Mouse (Mus musculus) E14TG2a.4 (cell line): Measurements from ENCODE around the gene Rap1b.
A peak's percentile ranks its signal among the peaks of the same experiment; 100 is the strongest.

ENCODE experiments used
- H3K27me3 ChIP-seq: 2 replicates; pipeline ENCODE4 v1.6.1; 2014; ENCODE audit warnings: low read length, control low read depth; ENCODE audit not compliant: insufficient read depth
- H3K36me3 ChIP-seq: 2 replicates; pipeline ENCODE4 v1.6.1; 2014; ENCODE audit warnings: low read length, control low read depth; ENCODE audit not compliant: insufficient read depth
- H3K4me1 ChIP-seq: replicated peaks from 2 replicates; pipeline ENCODE4 v1.6.1; 2014; ENCODE audit warnings: low read depth, low read length, control low read depth
- H3K4me3 ChIP-seq: replicated peaks from 2 replicates; pipeline ENCODE4 v1.5.1; 2014; ENCODE audit warnings: mild to moderate bottlenecking, low read length
- H3K9me3 ChIP-seq: 2 replicates; pipeline ENCODE4 v1.6.1; 2014; ENCODE audit warnings: low read length, control low read depth
- CTCF ChIP-seq: conservative IDR thresholded peaks from 2 replicates; pipeline ENCODE4 v1.5.1; 2014; ENCODE audit warnings: low read length
- NANOG ChIP-seq: IDR thresholded peaks from 2 replicates; pipeline ENCODE4 v1.6.1; 2014; ENCODE audit warnings: borderline replicate concordance, low read length, mixed read lengths
- POU5F1 ChIP-seq: IDR thresholded peaks from 2 replicates; pipeline ENCODE4 v1.6.1; 2014; ENCODE audit warnings: low read length, borderline replicate concordance

Gene Rap1b

DNA sequence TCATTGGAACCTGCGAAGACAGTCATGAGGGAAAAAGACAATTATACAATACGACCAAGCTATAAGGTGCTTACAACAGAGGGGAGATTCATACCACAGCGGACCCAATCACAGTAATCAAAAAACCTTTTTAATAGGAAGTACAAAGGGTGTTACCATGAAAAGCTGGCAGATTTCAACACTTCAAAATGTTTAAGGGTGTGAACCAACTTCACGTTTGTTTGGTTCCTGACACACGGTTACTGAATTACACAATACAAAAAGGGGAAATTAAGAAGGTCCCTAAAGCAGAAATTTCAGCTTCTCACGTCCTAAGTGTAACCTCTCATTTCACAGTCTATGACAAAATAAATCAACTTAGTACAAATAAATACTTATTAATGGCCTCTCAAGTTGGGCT is 27.2 kb downstream of the Rap1b start:
- Histone ChIP-seq H3K4me1 (peaks cover 15% of the 10 kb centered on the region), H3K27me3 (no peaks in the 10 kb centered on the region), H3K4me3 (no peak overlapping the region), H3K9me3 (no peaks in the 10 kb centered on the region), H3K36me3 (peaks cover 97% of the 10 kb centered on the region)
- TF ChIP-seq CTCF = no peak
- no peak for TF ChIP-seq POU5F1
- no peak for TF ChIP-seq NANOG

- Histone ChIP-seq H3K4me3 (no peak overlapping the region), H3K9me3 (no peaks in the 10 kb centered on the region), H3K4me1 (peaks cover 22% of the 10 kb centered on the region), H3K36me3 (peaks cover 92% of the 10 kb centered on the region), H3K27me3 (no peaks in the 10 kb centered on the region)
- TF ChIP-seq POU5F1 = no peak
- no peak for TF ChIP-seq CTCF
- TF ChIP-seq NANOG = no peak
Measured at GRCm38 (mm10) chr10:117816721-117817120, 29.1 kb downstream of the Rap1b start.

GRCm38 (mm10) chr10:117812501-117812900 is 33.3 kb downstream of the Rap1b start:
- peaks cover 63% of the 10 kb centered on the region for H3K4me1 ChIP-seq
- no peaks in the 10 kb centered on the region for H3K27me3 ChIP-seq
- H3K4me3 ChIP-seq = no peak overlapping the region
- TF ChIP-seq CTCF = no peak
- no peak for TF ChIP-seq POU5F1
- TF ChIP-seq NANOG = no peak
- peaks cover 53% of the 10 kb centered on the region for H3K36me3 ChIP-seq
- no peaks in the 10 kb centered on the region for H3K9me3 ChIP-seq

DNA sequence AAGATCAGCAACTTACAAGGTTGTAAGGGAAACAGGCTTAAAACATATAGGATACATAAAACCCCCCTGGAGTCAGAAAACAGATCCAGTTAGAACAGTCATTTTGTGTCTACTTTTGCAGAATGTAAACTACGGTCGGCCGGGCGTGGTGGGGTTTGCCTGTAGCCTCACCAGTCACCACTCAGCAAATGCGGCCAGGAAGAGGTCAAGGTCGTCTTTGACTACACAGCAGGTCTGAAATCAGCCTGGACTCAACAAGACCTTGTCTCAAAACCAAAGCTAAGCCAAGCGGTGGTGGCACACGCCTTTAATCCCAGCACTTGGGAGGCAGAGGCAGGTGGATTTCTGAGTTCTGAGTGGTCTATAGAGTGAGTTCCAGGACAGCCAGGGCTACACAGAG is 34.3 kb downstream of the Rap1b start:
- H3K4me3 ChIP-seq = no peak overlapping the region
- peaks cover 72% of the 10 kb centered on the region for H3K4me1 ChIP-seq
- H3K27me3 ChIP-seq = no peaks in the 10 kb centered on the region
- peaks cover 44% of the 10 kb centered on the region for H3K36me3 ChIP-seq
- H3K9me3 ChIP-seq = no peaks in the 10 kb centered on the region
- peak; percentile 28; the same call in 1 of the 2 replicates for TF ChIP-seq NANOG
- TF ChIP-seq POU5F1 = no peak

DNA sequence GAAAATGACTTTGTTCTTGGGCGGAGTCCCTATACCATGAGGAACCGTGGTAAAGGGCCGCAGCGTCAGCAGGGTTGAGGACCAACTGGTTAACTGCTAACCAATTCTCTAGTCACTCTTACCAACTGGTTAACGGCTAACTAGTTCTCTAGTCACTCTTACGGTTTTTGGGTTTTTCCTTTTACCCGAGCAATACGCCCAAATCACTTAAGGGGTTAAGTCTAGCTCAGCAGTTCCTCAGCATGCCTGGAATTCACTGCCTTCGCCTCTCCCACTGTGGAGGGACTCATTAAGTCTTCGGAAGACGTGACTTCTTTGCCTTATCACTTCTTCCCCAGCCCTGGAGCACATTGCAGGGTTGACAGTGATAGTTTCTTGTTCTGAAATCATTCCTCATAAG is 35.3 kb downstream of the Rap1b start:
- Histone ChIP-seq H3K9me3 (no peaks in the 10 kb centered on the region), H3K27me3 (no peaks in the 10 kb centered on the region), H3K4me3 (0 out of 2 replicates have a peak overlapping the region, but pooled peaks have one; percentile 4), H3K36me3 (peaks cover 33% of the 10 kb centered on the region), H3K4me1 (peaks cover 83% of the 10 kb centered on the region)
- TF ChIP-seq POU5F1 (no peak), NANOG (no peak), CTCF (no peak)

DNA sequence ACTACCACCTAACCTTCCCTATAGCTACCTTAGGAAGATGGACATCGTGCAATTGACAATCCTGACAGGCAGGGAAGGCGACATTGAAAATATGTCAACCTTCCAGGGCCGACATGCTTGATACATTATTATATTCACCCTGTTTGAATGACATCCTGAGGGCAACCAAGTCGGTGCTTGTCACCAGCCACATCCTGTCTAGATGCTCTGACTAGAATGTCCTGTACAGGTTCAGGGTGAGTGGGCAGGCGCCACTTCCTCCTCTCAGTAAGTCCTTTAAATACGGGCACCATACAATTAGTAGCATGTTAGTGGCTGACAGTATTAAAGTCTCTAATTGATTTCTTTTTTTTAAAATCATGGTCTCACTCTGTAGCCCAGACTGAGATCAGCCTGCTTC is 37.8 kb downstream of the Rap1b start:
- Histone ChIP-seq H3K27me3 (no peaks in the 10 kb centered on the region), H3K4me1 (peaks cover 100% of the 10 kb centered on the region), H3K36me3 (peaks cover 11% of the 10 kb centered on the region), H3K9me3 (no peaks in the 10 kb centered on the region), H3K4me3 (no peak overlapping the region)
- TF ChIP-seq NANOG = no peak
- TF ChIP-seq POU5F1 = no peak
- no peak for TF ChIP-seq CTCF

- Histone ChIP-seq H3K9me3 (no peaks in the 10 kb centered on the region), H3K36me3 (0 out of 2 replicates have a peak, but pooled peaks cover under 1% of the 10 kb centered on the region), H3K4me3 (peak overlapping the region; percentile 27), H3K4me1 (peaks cover 79% of the 10 kb centered on the region), H3K27me3 (no peaks in the 10 kb centered on the region)
- TF ChIP-seq CTCF = no peak
- peak; percentile 78; the same call in 1 of the 2 replicates for TF ChIP-seq NANOG
- no peak for TF ChIP-seq POU5F1
Measured at GRCm38 (mm10) chr10:117805919-117806318, 39.9 kb downstream of the Rap1b start.

DNA sequence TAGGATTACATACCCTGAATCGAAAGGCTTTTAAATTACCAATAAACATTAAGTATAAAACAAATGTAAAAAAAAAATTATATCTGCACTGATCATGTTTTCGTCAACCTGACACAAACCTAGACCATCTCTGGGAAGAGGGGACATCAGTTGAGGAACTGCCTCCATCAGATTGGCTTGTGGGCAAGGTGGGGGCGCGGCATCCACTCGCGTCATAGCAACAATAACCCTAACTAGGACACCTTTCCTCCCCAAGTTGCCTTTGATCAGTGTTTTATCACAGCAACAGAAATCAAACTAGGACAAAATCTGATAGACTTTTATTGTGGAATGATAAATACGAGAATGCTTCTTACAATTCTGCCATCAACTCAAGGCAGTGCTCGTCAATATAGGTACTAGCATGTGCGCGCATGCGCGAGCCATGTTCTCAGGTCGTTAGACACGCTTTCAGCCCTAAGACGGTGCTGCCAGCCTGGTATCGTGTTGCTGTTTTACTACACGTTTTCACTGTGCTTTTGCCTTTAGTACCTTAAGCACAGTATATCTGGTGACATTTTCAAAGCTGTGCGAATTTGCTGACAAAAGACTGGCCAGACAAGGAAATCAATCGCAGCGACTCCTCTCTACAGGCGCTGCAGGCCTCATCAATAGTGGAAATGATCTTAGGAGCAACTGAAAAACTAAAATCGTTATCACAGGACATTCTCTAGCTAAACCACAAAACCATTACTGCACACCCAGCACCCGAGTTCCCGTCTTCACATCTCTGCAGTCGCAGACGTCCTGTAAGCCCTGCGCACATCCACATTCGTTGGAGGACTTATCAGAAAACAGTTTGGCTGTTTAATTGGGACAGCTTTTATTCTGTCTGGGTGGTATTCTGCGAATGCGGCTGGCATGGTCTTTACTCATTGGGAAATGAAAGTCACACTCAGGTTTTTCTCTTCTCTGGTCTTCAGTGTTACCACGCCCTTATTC is 41.7 kb downstream of the Rap1b start:
- Histone ChIP-seq H3K4me1 (peaks cover 61% of the 10 kb centered on the region), H3K36me3 (no peaks in the 10 kb centered on the region), H3K27me3 (no peaks in the 10 kb centered on the region), H3K4me3 (0 out of 2 replicates have a peak overlapping the region, but pooled peaks have one; percentile 1), H3K9me3 (no peaks in the 10 kb centered on the region)
- TF ChIP-seq POU5F1 (no peak), NANOG (no peak), CTCF (no peak)

DNA sequence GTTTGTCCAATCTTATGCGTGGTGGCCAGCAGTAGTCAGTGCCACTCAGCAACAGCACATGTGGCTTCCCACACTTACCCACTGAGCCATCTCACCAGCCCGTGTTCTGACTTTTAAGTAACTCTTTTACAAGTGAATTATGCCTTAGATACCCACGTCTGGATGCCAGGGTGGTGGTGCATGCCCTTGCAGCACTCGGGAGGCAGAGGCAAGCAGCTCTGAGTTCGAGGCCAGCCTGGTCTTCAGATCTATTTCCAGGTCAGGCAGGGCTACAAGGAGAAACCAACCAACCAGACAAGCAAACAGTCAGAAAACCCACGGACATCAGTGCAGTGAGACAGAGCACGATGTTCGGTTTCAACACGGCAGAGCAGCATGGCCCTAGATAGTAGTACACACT is 43.9 kb downstream of the Rap1b start:
- H3K4me3 ChIP-seq = no peak overlapping the region
- TF ChIP-seq NANOG (no peak), CTCF (no peak), POU5F1 (no peak)
- peaks cover 52% of the 10 kb centered on the region for H3K4me1 ChIP-seq
- no peaks in the 10 kb centered on the region for H3K36me3 ChIP-seq
- H3K27me3 ChIP-seq = no peaks in the 10 kb centered on the region
- no peaks in the 10 kb centered on the region for H3K9me3 ChIP-seq
